Mouse (Mus musculus): ENCODE results near the gene Pigc. TPM values are rescaled to one million over a fixed set of nuclear protein-coding genes. Genes with fewer than 3 reads are reported as not detected.

The Pigc gene
- 35.2 and 40.0 TPM in 2 replicates for polyA plus RNA-seq (2014; fragmentation: Nextera tagmentation; extraction: Ambion mirVana)

GRCm38 (mm10) chr1:161968589-161969407 lies at the start of gene Pigc:
Gene Pigc, plus strand, starts transcription at chr1:161969186.
- Histone ChIP-seq H3K36me3 (ENCODE audit: insufficient read depth) (peaks cover 6% of the 10 kb centered on the region), H3K4me1 (ENCODE audit: insufficient read depth) (no peaks in the 10 kb centered on the region), H3K9ac (peak within 1 kb of the TSS; percentile 72), H3K9me3 (ENCODE audit: low read depth, low read length) (no peaks in the 10 kb centered on the region), H3K4me2 (peak within 1 kb of the TSS; percentile 64), H3K27me3 (ENCODE audit: insufficient read depth, low read length) (no peaks in the 10 kb centered on the region), H3K27ac (ENCODE audit: low read depth) (peak within 1 kb of the TSS; percentile 77; the same call in 1 of the 2 replicates), H3K4me3 (ENCODE audit: low read depth, low read length) (peak within 1 kb of the TSS; percentile 71)
- WGBS: 2% methylated on average over 38 of the region's 38 CpGs
- TF ChIP-seq CTCF (IDR thresholded peaks at IDR 0.05; ENCODE audit: low read depth): peak; percentile 90
- DNase-seq: peak; percentile 98
- ATAC-seq (ENCODE audit: insufficient read depth): peak; percentile 99

- no peak overlapping the region for H3K27ac ChIP-seq (ENCODE audit: low read depth)
- H3K9me3 ChIP-seq (ENCODE audit: low read depth, low read length): no peaks in the 10 kb centered on the region
- no peaks in the 10 kb centered on the region for H3K27me3 ChIP-seq (ENCODE audit: insufficient read depth, low read length)
- 85% methylated on average over 2 of the region's 2 CpGs for WGBS
- no peak for TF ChIP-seq CTCF (IDR thresholded peaks at IDR 0.05; ENCODE audit: low read depth)
- no peak for DNase-seq
- ATAC-seq (ENCODE audit: insufficient read depth): no peak
- H3K4me3 ChIP-seq (ENCODE audit: low read depth, low read length): no peak overlapping the region
- H3K36me3 ChIP-seq (ENCODE audit: insufficient read depth): no peaks in the 10 kb centered on the region
- no peak overlapping the region for H3K9ac ChIP-seq
- H3K4me1 ChIP-seq (ENCODE audit: insufficient read depth): no peaks in the 10 kb centered on the region
- H3K4me2 ChIP-seq: no peak overlapping the region
Measured at GRCm38 (mm10) chr1:161919594-161919993, 49.4 kb upstream of the Pigc start.

- DNase-seq (no peak), ATAC-seq (ENCODE audit: insufficient read depth) (no peak)
- Histone ChIP-seq H3K27ac (ENCODE audit: low read depth) (no peak overlapping the region), H3K27me3 (ENCODE audit: insufficient read depth, low read length) (no peaks in the 10 kb centered on the region), H3K4me3 (ENCODE audit: low read depth, low read length) (no peak overlapping the region), H3K9ac (no peak overlapping the region), H3K4me2 (no peak overlapping the region), H3K9me3 (ENCODE audit: low read depth, low read length) (no peaks in the 10 kb centered on the region), H3K4me1 (ENCODE audit: insufficient read depth) (no peaks in the 10 kb centered on the region), H3K36me3 (ENCODE audit: insufficient read depth) (no peaks in the 10 kb centered on the region)
- 85% methylated on average over 9 of the region's 9 CpGs for WGBS
- no peak for TF ChIP-seq CTCF (IDR thresholded peaks at IDR 0.05; ENCODE audit: low read depth)
Measured at GRCm38 (mm10) chr1:161920475-161921454, 48.2 kb upstream of the Pigc start.

DNA sequence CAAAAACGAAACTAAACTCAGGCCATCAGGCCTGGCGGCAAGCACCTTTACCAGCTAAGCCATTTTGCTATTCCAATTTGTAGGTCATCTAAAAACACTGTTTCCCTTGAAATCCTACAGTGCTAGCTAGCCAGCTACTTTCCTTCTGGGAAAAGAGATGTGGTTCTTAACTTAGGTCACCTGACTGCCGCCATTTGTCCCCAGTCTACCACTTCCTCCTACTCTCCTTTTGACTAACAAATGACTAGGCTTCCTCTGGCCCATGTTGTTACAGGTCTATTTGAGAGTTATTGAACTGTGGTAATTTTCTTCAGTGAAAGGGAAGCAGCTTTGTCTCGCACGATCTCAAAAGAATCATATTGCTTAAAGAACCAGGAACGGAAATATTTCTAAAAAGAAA lies 47.1 kb upstream of the Pigc start:
- Histone ChIP-seq H3K36me3 (ENCODE audit: insufficient read depth) (no peaks in the 10 kb centered on the region), H3K27me3 (ENCODE audit: insufficient read depth, low read length) (no peaks in the 10 kb centered on the region), H3K4me3 (ENCODE audit: low read depth, low read length) (no peak overlapping the region), H3K27ac (ENCODE audit: low read depth) (no peak overlapping the region), H3K4me1 (ENCODE audit: insufficient read depth) (no peaks in the 10 kb centered on the region), H3K4me2 (no peak overlapping the region), H3K9ac (no peak overlapping the region), H3K9me3 (ENCODE audit: low read depth, low read length) (no peaks in the 10 kb centered on the region)
- DNase-seq: no peak
- ATAC-seq (ENCODE audit: insufficient read depth): no peak
- no peak for TF ChIP-seq CTCF (IDR thresholded peaks at IDR 0.05; ENCODE audit: low read depth)
- 81% methylated on average over 6 of the region's 6 CpGs for WGBS

DNA sequence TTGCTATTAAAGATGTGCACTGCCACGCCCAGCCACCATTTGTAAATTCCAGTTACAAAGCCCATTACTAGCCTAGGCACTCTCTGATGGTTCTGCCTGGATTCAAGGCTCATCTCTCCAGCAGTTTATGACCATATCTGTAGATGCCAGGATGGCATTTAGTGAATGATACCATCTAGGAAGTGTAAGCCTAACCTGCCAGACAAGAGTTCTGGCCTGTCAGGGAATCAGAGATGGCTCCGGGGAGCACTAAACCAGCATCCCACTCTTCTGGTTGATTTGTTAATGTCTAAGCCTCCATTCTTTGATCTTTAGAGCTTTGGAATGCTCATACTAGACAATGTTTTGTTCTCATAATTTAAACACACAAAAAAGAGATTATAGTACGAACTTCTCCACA lies 44.7 kb upstream of the Pigc start:
- H3K27ac ChIP-seq (ENCODE audit: low read depth): no peak overlapping the region
- no peaks in the 10 kb centered on the region for H3K27me3 ChIP-seq (ENCODE audit: insufficient read depth, low read length)
- no peaks in the 10 kb centered on the region for H3K4me1 ChIP-seq (ENCODE audit: insufficient read depth)
- no peak for DNase-seq
- no peak overlapping the region for H3K9ac ChIP-seq
- H3K36me3 ChIP-seq (ENCODE audit: insufficient read depth): no peaks in the 10 kb centered on the region
- no peaks in the 10 kb centered on the region for H3K9me3 ChIP-seq (ENCODE audit: low read depth, low read length)
- H3K4me2 ChIP-seq: no peak overlapping the region
- no peak for TF ChIP-seq CTCF (IDR thresholded peaks at IDR 0.05; ENCODE audit: low read depth)
- ATAC-seq (ENCODE audit: insufficient read depth): no peak
- WGBS: 70% methylated on average over 3 of the region's 3 CpGs
- no peak overlapping the region for H3K4me3 ChIP-seq (ENCODE audit: low read depth, low read length)

GRCm38 (mm10) chr1:161925281-161925805 lies 43.6 kb upstream of the Pigc start:
- Histone ChIP-seq H3K4me2 (no peak overlapping the region), H3K4me1 (ENCODE audit: insufficient read depth) (no peaks in the 10 kb centered on the region), H3K36me3 (ENCODE audit: insufficient read depth) (no peaks in the 10 kb centered on the region), H3K9me3 (ENCODE audit: low read depth, low read length) (no peaks in the 10 kb centered on the region), H3K27ac (ENCODE audit: low read depth) (no peak overlapping the region), H3K9ac (no peak overlapping the region), H3K4me3 (ENCODE audit: low read depth, low read length) (no peak overlapping the region), H3K27me3 (ENCODE audit: insufficient read depth, low read length) (no peaks in the 10 kb centered on the region)
- 71% methylated on average over 13 of the region's 13 CpGs for WGBS
- TF ChIP-seq CTCF (IDR thresholded peaks at IDR 0.05; ENCODE audit: low read depth): no peak
- ATAC-seq (ENCODE audit: insufficient read depth) (no peak; the same call in 1 of the 2 replicates), DNase-seq (peak; percentile 30)

Data from lung, embryonic 14.5 days (tissue).